In genomic region chr17:26007646-26008045, GRCm38 (mm10) we compare ENCODE assay signal across 19 mouse cellular contexts. TPM values are rescaled to one million over a fixed set of nuclear protein-coding genes. Genes with fewer than 3 reads are reported as not detected.
DNase-seq lines count a peak whose midpoint lies in the region; ATAC-seq lines count a peak whose summit lies in the region.
"Had no signal": no experiment of that assay in that cellular context is flagged by ENCODE, and none has a peak within 500 bp of the region (broad histone marks: within the 10 kb centered on the region; RNA-seq: fewer than 3 reads in every experiment).

No protein-coding gene starts in this region.

- ATAC-seq in kidney, embryonic 15.5 days (replicated peaks; ENCODE audit: low FRiP score) = no peak
- no peak for ATAC-seq in kidney, embryonic 14.5 days (ENCODE audit: low FRiP score, low TSS enrichment)
- 0 out of 2 replicates have a peak, but pooled peaks have one; percentile 13 for ATAC-seq in megakaryocyte progenitor cell, adult 5-6 weeks (replicated peaks; ENCODE audit: poor library complexity)
- ATAC-seq: activated CD4-positive, CD25-positive, alpha-beta regulatory T cell, adult 4 months; midbrain, embryonic 16.5 days had no signal

- 40% methylated on average over 2 of the region's 2 CpGs for WGBS in heart, embryonic 10.5 days
- WGBS in kidney, embryonic 15.5 days = 45% methylated on average over 2 of the region's 2 CpGs
- WGBS in kidney, embryonic 14.5 days = 51% methylated on average over 2 of the region's 2 CpGs

- H3K27me3 ChIP-seq in heart, embryonic 10.5 days (ENCODE audit: insufficient read depth, poor library complexity, severe bottlenecking) = no peaks in the 10 kb centered on the region
- H3K27me3 ChIP-seq in kidney, embryonic 15.5 days = no peaks in the 10 kb centered on the region
- no peaks in the 10 kb centered on the region for H3K27me3 ChIP-seq in kidney, embryonic 14.5 days (ENCODE audit: control insufficient read depth, insufficient read depth, low read length)
- H3K27me3 ChIP-seq: embryonic facial prominence, embryonic 15.5 days had no signal

- no peak overlapping the region for H3K4me2 ChIP-seq in kidney, embryonic 15.5 days
- no peak overlapping the region for H3K4me2 ChIP-seq in kidney, embryonic 14.5 days (replicated peaks; ENCODE audit: low read depth, low read length)
- H3K4me2 ChIP-seq: embryonic facial prominence, embryonic 15.5 days had no signal

- peak overlapping the region; percentile 32; the same call in 1 of the 2 replicates for H3K4me3 ChIP-seq in heart, embryonic 10.5 days
- H3K4me3 ChIP-seq in kidney, embryonic 15.5 days (replicated peaks) = no peak overlapping the region
- H3K4me3 ChIP-seq in kidney, embryonic 14.5 days (ENCODE audit: low read length) = no peak overlapping the region
- H3K4me3 ChIP-seq: embryonic facial prominence, embryonic 15.5 days had no signal

- peaks cover 33% of the 10 kb centered on the region for H3K36me3 ChIP-seq in heart, embryonic 10.5 days
- H3K36me3 ChIP-seq in kidney, embryonic 15.5 days = peaks cover 57% of the 10 kb centered on the region
- H3K36me3 ChIP-seq in kidney, embryonic 14.5 days (ENCODE audit: control insufficient read depth, insufficient read depth, low read length) = peaks cover 19% of the 10 kb centered on the region

- H3K27ac ChIP-seq in heart, embryonic 10.5 days = peak overlapping the region; percentile 74; the same call in 1 of the 2 replicates
- peak overlapping the region; percentile 56; the same call in 1 of the 2 replicates for H3K27ac ChIP-seq in kidney, embryonic 15.5 days
- no peak overlapping the region for H3K27ac ChIP-seq in kidney, embryonic 14.5 days (ENCODE audit: low read depth, low read length)
- H3K27ac ChIP-seq: embryonic facial prominence, embryonic 15.5 days; liver, embryonic 14.5 days had no signal

- peaks cover 40% of the 10 kb centered on the region for H3K4me1 ChIP-seq in heart, embryonic 10.5 days
- peaks cover 12% of the 10 kb centered on the region for H3K4me1 ChIP-seq in kidney, embryonic 15.5 days
- H3K4me1 ChIP-seq in kidney, embryonic 14.5 days (ENCODE audit: control insufficient read depth, insufficient read depth, low read length) = no peaks in the 10 kb centered on the region
- H3K4me1 ChIP-seq: embryonic facial prominence, embryonic 15.5 days had no signal

- H3K9ac ChIP-seq in kidney, embryonic 15.5 days = no peak overlapping the region
- no peak overlapping the region for H3K9ac ChIP-seq in kidney, embryonic 14.5 days (ENCODE audit: low read depth, low read length)
- H3K9ac ChIP-seq: embryonic facial prominence, embryonic 15.5 days; liver, embryonic 14.5 days had no signal

- H3K9me3 ChIP-seq in heart, embryonic 10.5 days = no peaks in the 10 kb centered on the region
- no peaks in the 10 kb centered on the region for H3K9me3 ChIP-seq in kidney, embryonic 15.5 days (replicated peaks)
- H3K9me3 ChIP-seq in kidney, embryonic 14.5 days (ENCODE audit: control insufficient read depth, low read length) = no peaks in the 10 kb centered on the region
- H3K9me3 ChIP-seq: embryonic facial prominence, embryonic 15.5 days had no signal

- no peak for DNase-seq in heart, embryonic 10.5 days (ENCODE audit: low spot score)
- DNase-seq in heart, adult 9 months (ENCODE audit: low spot score in 2 of 2) = no peak
- DNase-seq in lung, postnatal 14 days = peak; percentile 1
- DNase-seq in lung, postnatal 25 days (ENCODE audit: low spot score) = no peak
- DNase-seq in frontal cortex, postnatal 36 days (ENCODE audit: low spot score in 2 of 2) = no peak
- DNase-seq: adrenal gland, postnatal 36 days; cerebellum, adult 8-10 months; embryo, embryonic 11 days; kidney, adult 8-10 months; retina, postnatal 1 day had no signal

RNA-seq across cellular contexts. Expression of gene Capn15, which starts 22.1 kb away (rescaled TPM):
- polyA plus RNA-seq in heart, embryonic 10.5 days (2016; fragmentation: Nextera tagmentation; extraction: Ambion mirVana) = 20.1 and 21.4 TPM in 2 replicates
- 22.7 and 31.6 TPM in 2 replicates for polyA plus RNA-seq in kidney, embryonic 15.5 days (2015; fragmentation: Nextera tagmentation; extraction: Ambion mirVana)
- 27.1 and 35.3 TPM in 2 replicates for polyA plus RNA-seq in kidney, embryonic 14.5 days (2014; fragmentation: Nextera tagmentation; extraction: Ambion mirVana)
- 8.6 and 11.2 TPM in 2 replicates for total RNA-seq in megakaryocyte progenitor cell, adult 5-6 weeks (2015)
- total RNA-seq in megakaryocyte progenitor cell, adult 5-6 weeks (2017) = 2.4 and 3.3 TPM in 2 replicates

RNA-seq across cellular contexts. Expression of gene A930017K11Rik, which starts 55.3 kb away (rescaled TPM):
- polyA plus RNA-seq in heart, embryonic 10.5 days (2016; fragmentation: Nextera tagmentation; extraction: Ambion mirVana) = 0.20 and 0.55 TPM in 2 replicates
- 5.4 and 5.7 TPM in 2 replicates for polyA plus RNA-seq in kidney, embryonic 15.5 days (2015; fragmentation: Nextera tagmentation; extraction: Ambion mirVana)
- 2.8 and 4.4 TPM in 2 replicates for polyA plus RNA-seq in kidney, embryonic 14.5 days (2014; fragmentation: Nextera tagmentation; extraction: Ambion mirVana)
- not detected in 2 replicates for total RNA-seq in megakaryocyte progenitor cell, adult 5-6 weeks (2015)
- not detected in 2 replicates for total RNA-seq in megakaryocyte progenitor cell, adult 5-6 weeks (2017)
- total RNA-seq: adrenal gland, postnatal 36 days; gastrocnemius, postnatal 14 days had no signal
- polyA plus RNA-seq: activated CD4-positive, CD25-positive, alpha-beta regulatory T cell, adult 4 months; forebrain, embryonic 11.5 days had no signal
